Mouse (Mus musculus) myocyte (in vitro differentiated cells): ENCODE results near the gene Dmgdh. TPM values are rescaled to one million over a fixed set of nuclear protein-coding genes. Genes with fewer than 3 reads are reported as not detected.

Experiments used
- H3K27me3 ChIP-seq: one replicate; pipeline ENCODE4 v1.6.1; 2011; ENCODE audit not compliant: control insufficient read depth, insufficient read depth, insufficient read length
- H3K36me3 ChIP-seq: one replicate; pipeline ENCODE4 v1.6.1; 2011; ENCODE audit not compliant: control insufficient read depth, insufficient read depth
- H3K4me2 ChIP-seq: one replicate; pipeline ENCODE4 v1.6.1; 2011; ENCODE audit warnings: low read depth, control low read depth
- H3K4me3 ChIP-seq: one replicate; pipeline ENCODE4 v1.5.1; 2011; ENCODE audit warnings: mild to moderate bottlenecking, control low read depth, moderate library complexity
- H3K79me2 ChIP-seq: one replicate; pipeline ENCODE4 v1.6.1; 2011; ENCODE audit not compliant: control insufficient read depth, insufficient read depth
- H3ac ChIP-seq: one replicate; pipeline ENCODE4 v1.6.1; 2011; ENCODE audit not compliant: control insufficient read depth, insufficient read length
- CEBPB ChIP-seq: IDR thresholded peaks from 2 replicates; pipeline ENCODE4 v1.6.1; 2011; ENCODE audit warnings: mild to moderate bottlenecking, moderate library complexity; ENCODE audit not compliant: poor library complexity, insufficient read depth, severe bottlenecking
- E2F4 ChIP-seq: IDR thresholded peaks from one replicate; pipeline ENCODE4 v1.6.1; 2011; ENCODE audit warnings: mild to moderate bottlenecking, control low read depth, moderate library complexity; ENCODE audit not compliant: insufficient read depth
- MAX ChIP-seq: IDR thresholded peaks from one replicate; pipeline ENCODE4 v1.6.1; 2011; ENCODE audit warnings: low read depth, mild to moderate bottlenecking, control low read depth
- MYOD1 ChIP-seq, 3 experiments: IDR thresholded peaks; one replicate each; pipeline ENCODE4 v1.6.1; 2011; ENCODE audit warnings: control low read depth in 2 of 3, low read depth in 2 of 3, mild to moderate bottlenecking in 2 of 3, moderate library complexity in 1 of 3; ENCODE audit not compliant: insufficient read length in 2 of 3, control insufficient read depth in 1 of 3
- MYOG ChIP-seq, 3 experiments: IDR thresholded peaks; one replicate each; pipeline ENCODE4 v1.6.1; 2011; ENCODE audit warnings: control low read depth in 2 of 3, low read depth in 2 of 3, mild to moderate bottlenecking in 2 of 3; ENCODE audit not compliant: insufficient read length in 2 of 3, control insufficient read depth in 1 of 3, insufficient read depth in 1 of 3
- POLR2A ChIP-seq: IDR thresholded peaks from one replicate; pipeline ENCODE4 v1.6.1; 2011; ENCODE audit warnings: low read depth, mild to moderate bottlenecking, control low read depth, moderate library complexity; ENCODE audit not compliant: insufficient read length
- POLR2AphosphoS2 ChIP-seq: IDR thresholded peaks from one replicate; pipeline ENCODE4 v1.6.1; 2011; ENCODE audit warnings: low read depth, control low read depth; ENCODE audit not compliant: insufficient read length
- REST ChIP-seq: IDR thresholded peaks from one replicate; pipeline ENCODE4 v1.6.1; 2011; ENCODE audit warnings: mild to moderate bottlenecking, control low read depth, moderate library complexity; ENCODE audit not compliant: insufficient read depth, insufficient read length
- SRF ChIP-seq: IDR thresholded peaks from one replicate; pipeline ENCODE4 v1.6.1; 2011; ENCODE audit warnings: low read depth; ENCODE audit not compliant: control insufficient read depth, insufficient read length
- TCF12 ChIP-seq: IDR thresholded peaks from one replicate; pipeline ENCODE4 v1.6.1; 2011; ENCODE audit warnings: mild to moderate bottlenecking, control low read depth; ENCODE audit not compliant: poor library complexity, insufficient read depth, severe bottlenecking
- TCF3 ChIP-seq: IDR thresholded peaks from one replicate; pipeline ENCODE4 v1.6.1; 2011; ENCODE audit warnings: low read depth, control low read depth; ENCODE audit not compliant: insufficient read length
- USF1 ChIP-seq: IDR thresholded peaks from one replicate; pipeline ENCODE4 v1.6.1; 2011; ENCODE audit warnings: low read depth, mild to moderate bottlenecking, control low read depth, moderate library complexity
- polyA plus RNA-seq: library from polyadenylated mRNA; unstranded; fragments of >200 nt; fragmentation: generic; extraction: Trizol; gene quantifications from one replicate; pipeline ENCODE4 v1.2.1, GENCODE M21; 2012; ENCODE audit warnings: missing spikeins

Dmgdh gene
- polyA plus RNA-seq, 1 experiment: not detected

DNA sequence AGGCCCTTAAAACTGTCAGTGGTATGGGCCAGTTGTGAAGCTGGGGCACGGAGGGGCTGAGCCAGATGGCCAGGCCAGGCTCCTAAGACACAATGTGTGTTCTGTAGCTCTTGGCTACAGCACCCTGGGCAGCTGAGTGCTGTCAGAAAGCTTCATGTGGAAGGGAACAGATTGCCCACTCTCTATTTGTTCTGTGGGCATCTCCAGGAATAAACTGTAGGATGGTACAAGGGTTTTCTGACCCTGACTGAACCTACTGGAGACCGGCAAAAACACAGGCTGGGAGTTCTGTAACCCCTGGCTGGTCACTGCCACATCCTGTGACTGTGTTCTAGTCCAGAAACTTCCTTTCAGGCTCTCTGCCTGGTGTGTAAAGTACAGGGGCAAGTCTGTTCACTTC is 111.8 kb downstream of the Dmgdh start:
- H3K36me3 ChIP-seq: no peaks in the 10 kb centered on the region
- no peak overlapping the region for H3K4me2 ChIP-seq
- no peak for TF ChIP-seq MAX
- no peak for TF ChIP-seq SRF
- no peak for TF ChIP-seq TCF12
- no peak for TF ChIP-seq CEBPB
- TF ChIP-seq POLR2AphosphoS2: no peak
- TF ChIP-seq TCF3: no peak
- no peak for TF ChIP-seq POLR2A
- TF ChIP-seq MYOD1 (IDR thresholded peaks at IDR 0.05; ENCODE audit: control insufficient read depth in 1 of 3, insufficient read length in 2 of 3, low read depth in 2 of 3): no peak
- TF ChIP-seq REST: no peak
- no peak for TF ChIP-seq USF1
- TF ChIP-seq E2F4: no peak
- TF ChIP-seq MYOG (IDR thresholded peaks at IDR 0.05; ENCODE audit: control insufficient read depth in 1 of 3, insufficient read depth in 1 of 3, insufficient read length in 2 of 3, low read depth in 2 of 3): no peak
- no peaks in the 10 kb centered on the region for H3K27me3 ChIP-seq
- no peaks in the 10 kb centered on the region for H3K79me2 ChIP-seq
- no peak overlapping the region for H3K4me3 ChIP-seq
- no peak overlapping the region for H3ac ChIP-seq

DNA sequence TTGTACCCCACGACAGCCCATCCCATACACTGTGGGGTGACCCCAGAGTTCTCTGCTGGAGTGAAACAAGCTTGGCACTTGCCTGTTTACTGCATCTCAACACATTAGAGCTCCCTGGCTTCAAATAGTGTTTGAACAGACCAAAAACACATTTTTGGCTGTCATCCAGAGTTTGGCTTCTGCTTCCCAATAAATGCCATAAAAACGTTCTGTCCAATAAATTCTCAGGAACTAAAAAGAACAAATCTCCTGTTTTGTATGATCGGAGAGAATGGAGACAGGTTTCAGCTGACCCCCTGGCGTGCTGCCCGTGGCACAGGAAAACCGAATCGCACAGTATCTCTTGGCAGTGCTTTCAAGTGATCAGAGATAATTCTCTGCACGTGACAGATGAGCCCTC is 113.4 kb downstream of the Dmgdh start:
- Histone ChIP-seq H3K27me3 (no peaks in the 10 kb centered on the region), H3K79me2 (no peaks in the 10 kb centered on the region), H3K4me3 (no peak overlapping the region), H3K4me2 (no peak overlapping the region), H3ac (no peak overlapping the region), H3K36me3 (no peaks in the 10 kb centered on the region)
- TF ChIP-seq MYOD1 (IDR thresholded peaks at IDR 0.05; ENCODE audit: control insufficient read depth in 1 of 3, insufficient read length in 2 of 3, low read depth in 2 of 3): no peak
- TF ChIP-seq POLR2AphosphoS2: no peak
- no peak for TF ChIP-seq USF1
- TF ChIP-seq REST: no peak
- no peak for TF ChIP-seq POLR2A
- no peak for TF ChIP-seq CEBPB
- no peak for TF ChIP-seq MAX
- TF ChIP-seq TCF12: no peak
- no peak for TF ChIP-seq TCF3
- TF ChIP-seq MYOG (IDR thresholded peaks at IDR 0.05; ENCODE audit: control insufficient read depth in 1 of 3, insufficient read depth in 1 of 3, insufficient read length in 2 of 3, low read depth in 2 of 3): no peak

DNA sequence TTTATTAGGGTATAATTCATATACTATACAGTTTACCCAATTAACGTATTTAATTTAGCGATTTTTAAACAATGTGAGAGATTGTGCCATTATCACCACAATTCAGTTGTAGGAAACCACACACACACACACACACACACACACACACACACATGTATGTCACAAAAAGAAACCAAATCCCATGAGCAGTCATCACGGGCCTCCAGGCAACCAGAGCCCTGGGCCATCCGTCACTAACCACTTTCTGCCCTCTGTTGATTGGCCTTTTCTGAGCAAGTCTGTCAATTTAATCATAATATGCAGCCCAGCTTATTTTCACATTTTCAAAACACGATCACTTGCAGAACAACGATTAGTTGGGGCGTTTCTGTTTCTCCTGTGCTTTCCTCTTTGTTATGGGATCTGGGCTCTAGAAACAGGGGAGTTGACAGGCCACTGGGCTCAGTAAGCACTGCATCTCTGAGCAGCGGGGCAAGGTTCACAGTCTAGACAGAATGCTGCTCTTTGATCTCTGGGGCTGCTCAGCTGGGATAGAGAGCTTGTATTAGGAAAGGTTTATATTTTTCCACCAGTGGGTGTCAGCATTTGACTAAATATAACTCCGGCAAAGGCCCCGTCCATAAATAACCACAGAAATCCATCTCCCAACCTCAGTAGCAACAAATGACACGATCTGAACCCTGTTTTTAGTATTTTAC is 118.9 kb downstream of the Dmgdh start:
- no peak for TF ChIP-seq MYOD1 (IDR thresholded peaks at IDR 0.05; ENCODE audit: control insufficient read depth in 1 of 3, insufficient read length in 2 of 3, low read depth in 2 of 3)
- TF ChIP-seq TCF12: no peak
- no peak for TF ChIP-seq TCF3
- TF ChIP-seq POLR2A: no peak
- no peak for TF ChIP-seq REST
- no peak for TF ChIP-seq CEBPB
- no peak for TF ChIP-seq MAX
- no peak for TF ChIP-seq POLR2AphosphoS2
- no peak for TF ChIP-seq USF1
- no peak for TF ChIP-seq MYOG (IDR thresholded peaks at IDR 0.05; ENCODE audit: control insufficient read depth in 1 of 3, insufficient read depth in 1 of 3, insufficient read length in 2 of 3, low read depth in 2 of 3)
- TF ChIP-seq SRF: no peak
- TF ChIP-seq E2F4: no peak
- no peaks in the 10 kb centered on the region for H3K79me2 ChIP-seq
- H3K36me3 ChIP-seq: no peaks in the 10 kb centered on the region
- no peaks in the 10 kb centered on the region for H3K27me3 ChIP-seq
- H3K4me3 ChIP-seq: no peak overlapping the region
- no peak overlapping the region for H3K4me2 ChIP-seq
- no peak overlapping the region for H3ac ChIP-seq

DNA sequence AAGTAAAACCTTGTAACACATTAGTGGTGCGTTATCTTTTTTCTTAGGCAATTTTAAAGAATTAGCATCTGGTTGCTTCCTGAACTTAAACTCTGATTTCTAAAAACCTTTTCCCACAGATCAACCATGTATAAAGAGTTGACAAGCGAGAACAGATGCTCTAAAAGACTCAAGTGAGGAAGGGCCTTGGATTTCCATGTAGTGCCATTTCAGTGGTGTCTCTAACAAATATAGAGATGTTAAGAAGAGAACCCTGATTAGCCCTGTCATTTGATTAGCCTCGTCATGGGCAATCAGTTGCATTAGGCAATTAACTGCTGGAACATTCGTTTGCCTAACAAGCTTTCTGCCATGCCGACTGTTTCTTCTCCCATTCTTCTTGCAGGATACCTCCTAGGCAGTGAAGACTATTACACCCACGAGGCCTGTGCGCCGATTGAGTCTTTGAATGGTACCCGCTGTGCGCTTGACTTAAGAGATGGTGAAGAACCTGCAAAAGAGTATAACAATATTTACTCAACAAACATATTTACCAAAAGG is 119.5 kb downstream of the Dmgdh start:
- H3K4me2 ChIP-seq: no peak overlapping the region
- no peak overlapping the region for H3K4me3 ChIP-seq
- no peaks in the 10 kb centered on the region for H3K27me3 ChIP-seq
- no peaks in the 10 kb centered on the region for H3K36me3 ChIP-seq
- no peak for TF ChIP-seq MYOG (IDR thresholded peaks at IDR 0.05; ENCODE audit: control insufficient read depth in 1 of 3, insufficient read depth in 1 of 3, insufficient read length in 2 of 3, low read depth in 2 of 3)
- TF ChIP-seq POLR2AphosphoS2: no peak
- TF ChIP-seq SRF: no peak
- no peak for TF ChIP-seq TCF3
- no peak for TF ChIP-seq POLR2A
- TF ChIP-seq REST: no peak
- TF ChIP-seq MYOD1 (IDR thresholded peaks at IDR 0.05; ENCODE audit: control insufficient read depth in 1 of 3, insufficient read length in 2 of 3, low read depth in 2 of 3): no peak
- TF ChIP-seq E2F4: no peak
- TF ChIP-seq CEBPB: no peak
- TF ChIP-seq USF1: no peak
- TF ChIP-seq MAX: no peak
- no peak for TF ChIP-seq TCF12
- no peaks in the 10 kb centered on the region for H3K79me2 ChIP-seq
- H3ac ChIP-seq: no peak overlapping the region
